Mouse (Mus musculus) stomach, embryonic 15.5 days (tissue): ENCODE measurements around the gene Snrpb. TPM values are rescaled to one million over a fixed set of nuclear protein-coding genes. Genes with fewer than 3 reads are reported as not detected.
A peak's percentile ranks its signal among the peaks of the same experiment; 100 is the strongest.

Source experiments
- ATAC-seq: fragments of 200-750 bp; cut with Nextera tagmentation; 2 replicates; pipeline ENCODE4 v1.8.0; 2017; ENCODE audit warnings: low read depth, moderate number of reproducible peaks, moderate TSS enrichment; ENCODE audit not compliant: insufficient read depth, low FRiP score
- H3K27ac ChIP-seq: fragments of 300-500 bp; sonication (generic); 2 replicates; pipeline ENCODE4 v1.5.1; 2015; ENCODE audit warnings: mild to moderate bottlenecking, inconsistent platforms
- H3K27me3 ChIP-seq: fragments of 300-500 bp; sonication (generic); replicated peaks from 2 replicates; pipeline ENCODE4 v1.6.1; 2015; ENCODE audit warnings: inconsistent platforms
- H3K36me3 ChIP-seq: fragments of 300-500 bp; sonication (generic); 2 replicates; pipeline ENCODE4 v1.6.1; 2015; ENCODE audit warnings: inconsistent platforms
- H3K4me1 ChIP-seq: fragments of 300-500 bp; sonication (generic); 2 replicates; pipeline ENCODE4 v1.6.1; 2015; ENCODE audit warnings: inconsistent platforms
- H3K4me2 ChIP-seq: fragments of 300-500 bp; sonication (generic); 2 replicates; pipeline ENCODE4 v1.6.1; 2015; ENCODE audit warnings: mild to moderate bottlenecking, inconsistent platforms
- H3K4me3 ChIP-seq: fragments of 300-500 bp; sonication (generic); replicated peaks from 2 replicates; pipeline ENCODE4 v1.5.1; 2015; ENCODE audit warnings: inconsistent platforms
- H3K9ac ChIP-seq: fragments of 300-500 bp; sonication (generic); 2 replicates; pipeline ENCODE4 v1.6.1; 2015; ENCODE audit warnings: inconsistent platforms
- H3K9me3 ChIP-seq: fragments of 300-500 bp; sonication (generic); 2 replicates; pipeline ENCODE4 v1.6.1; 2016; ENCODE audit warnings: inconsistent platforms
- WGBS: fragments of 180-500 bp; shearing (Covaris S2); methylation state at CpG from one replicate; pipeline ENCODE4 v1.1.7; 2015; 5-methylcytosine and 5-hydroxymethylcytosine counted together
- polyA plus RNA-seq: library from polyadenylated mRNA; unstranded; fragments of >200 nt; fragmentation: Nextera tagmentation; extraction: Ambion mirVana; gene quantifications from 2 replicates; pipeline ENCODE4 v1.2.1, GENCODE M21; 2015

Gene Snrpb
- polyA plus RNA-seq = 518 and 527 TPM in 2 replicates

GRCm38 (mm10) chr2:130178706-130179506, at the start of gene Snrpb:
TSS of gene Snrpb (minus strand) at chr2:130179403.
- peak within 1 kb of the TSS; percentile 93 for H3K27ac ChIP-seq
- no peaks in the 10 kb centered on the region for H3K27me3 ChIP-seq
- ATAC-seq = peak; percentile 86
- H3K9me3 ChIP-seq = no peaks in the 10 kb centered on the region
- H3K9ac ChIP-seq = peak within 1 kb of the TSS; percentile 90
- H3K4me2 ChIP-seq = peak within 1 kb of the TSS; percentile 73
- H3K4me1 ChIP-seq = peaks cover 16% of the 10 kb centered on the region
- peaks cover 14% of the 10 kb centered on the region for H3K36me3 ChIP-seq
- H3K4me3 ChIP-seq = peak within 1 kb of the TSS; percentile 77
- under 1% methylated on average over 80 of the region's 81 CpGs for WGBS

- no peaks in the 10 kb centered on the region for H3K4me1 ChIP-seq
- ATAC-seq = no peak
- no peak overlapping the region for H3K27ac ChIP-seq
- H3K27me3 ChIP-seq = no peaks in the 10 kb centered on the region
- no peak overlapping the region for H3K4me2 ChIP-seq
- no peak overlapping the region for H3K4me3 ChIP-seq
- no peaks in the 10 kb centered on the region for H3K36me3 ChIP-seq
- 76% methylated on average over 2 of the region's 2 CpGs for WGBS
- no peaks in the 10 kb centered on the region for H3K9me3 ChIP-seq
- no peak overlapping the region for H3K9ac ChIP-seq
These were observed 32.4 kb upstream of the Snrpb start for GRCm38 (mm10) chr2:130211581-130211980.

GRCm38 (mm10) chr2:130209636-130210035, 30.4 kb upstream of the Snrpb start:
- no peak for ATAC-seq
- no peaks in the 10 kb centered on the region for H3K4me1 ChIP-seq
- H3K27me3 ChIP-seq = no peaks in the 10 kb centered on the region
- 92% methylated on average over 3 of the region's 3 CpGs for WGBS
- H3K36me3 ChIP-seq = no peaks in the 10 kb centered on the region
- H3K4me2 ChIP-seq = no peak overlapping the region
- no peaks in the 10 kb centered on the region for H3K9me3 ChIP-seq
- H3K27ac ChIP-seq = no peak overlapping the region
- no peak overlapping the region for H3K9ac ChIP-seq
- no peak overlapping the region for H3K4me3 ChIP-seq

GRCm38 (mm10) chr2:130207996-130208395, 28.8 kb upstream of the Snrpb start:
- Histone ChIP-seq H3K36me3 (no peaks in the 10 kb centered on the region), H3K4me2 (no peak overlapping the region), H3K4me3 (no peak overlapping the region), H3K9ac (no peak overlapping the region), H3K27me3 (no peaks in the 10 kb centered on the region), H3K27ac (no peak overlapping the region), H3K9me3 (no peaks in the 10 kb centered on the region), H3K4me1 (no peaks in the 10 kb centered on the region)
- WGBS = 84% methylated on average over 3 of the region's 3 CpGs
- no peak for ATAC-seq

- no peak overlapping the region for H3K4me3 ChIP-seq
- no peaks in the 10 kb centered on the region for H3K4me1 ChIP-seq
- no peak for ATAC-seq
- H3K27ac ChIP-seq = no peak overlapping the region
- no peak overlapping the region for H3K9ac ChIP-seq
- no peaks in the 10 kb centered on the region for H3K9me3 ChIP-seq
- no peaks in the 10 kb centered on the region for H3K36me3 ChIP-seq
- no peak overlapping the region for H3K4me2 ChIP-seq
- no peaks in the 10 kb centered on the region for H3K27me3 ChIP-seq
- WGBS = 62% methylated on average over 2 of the region's 2 CpGs
These were observed 28.2 kb upstream of the Snrpb start for GRCm38 (mm10) chr2:130207376-130207775.

- Histone ChIP-seq H3K9me3 (no peaks in the 10 kb centered on the region), H3K4me2 (no peak overlapping the region), H3K36me3 (no peaks in the 10 kb centered on the region), H3K27ac (no peak overlapping the region), H3K9ac (no peak overlapping the region), H3K27me3 (no peaks in the 10 kb centered on the region), H3K4me3 (no peak overlapping the region), H3K4me1 (no peaks in the 10 kb centered on the region)
- ATAC-seq = no peak
- WGBS = 77% methylated on average over 5 of the region's 5 CpGs
These were observed 21.8 kb upstream of the Snrpb start for GRCm38 (mm10) chr2:130200961-130201360.

GRCm38 (mm10) chr2:130194894-130195293, 15.7 kb upstream of the Snrpb start, which contains the start of gene Tmc2:
TSS of gene Tmc2 (plus strand) at chr2:130195194.
- no peaks in the 10 kb centered on the region for H3K4me1 ChIP-seq

GRCm38 (mm10) chr2:130188391-130188790, 9.2 kb upstream of the Snrpb start:
- 84% methylated on average over 12 of the region's 12 CpGs for WGBS
- H3K36me3 ChIP-seq = no peaks in the 10 kb centered on the region
- no peak overlapping the region for H3K9ac ChIP-seq
- H3K9me3 ChIP-seq = no peaks in the 10 kb centered on the region
- no peak overlapping the region for H3K27ac ChIP-seq
- H3K4me2 ChIP-seq = no peak overlapping the region
- ATAC-seq = no peak
- no peak overlapping the region for H3K4me3 ChIP-seq
- no peaks in the 10 kb centered on the region for H3K27me3 ChIP-seq
- H3K4me1 ChIP-seq = no peaks in the 10 kb centered on the region

More at GRCm38 (mm10) chr2:130194894-130195293, 15.7 kb upstream of the Snrpb start, which contains the start of gene Tmc2:
- no peaks in the 10 kb centered on the region for H3K27me3 ChIP-seq
- no peak within 1 kb of the TSS for H3K9ac ChIP-seq
- H3K27ac ChIP-seq = no peak within 1 kb of the TSS
- no peaks in the 10 kb centered on the region for H3K36me3 ChIP-seq
- 95% methylated on average over 16 of the region's 16 CpGs for WGBS
- ATAC-seq = no peak
- no peak within 1 kb of the TSS for H3K4me3 ChIP-seq
- no peaks in the 10 kb centered on the region for H3K9me3 ChIP-seq
- H3K4me2 ChIP-seq = no peak within 1 kb of the TSS

GRCm38 (mm10) chr2:130179507-130180019, 360 bp upstream of the Snrpb start:
- H3K4me3 ChIP-seq = peak overlapping the region; percentile 77
- peaks cover 14% of the 10 kb centered on the region for H3K36me3 ChIP-seq
- H3K9me3 ChIP-seq = no peaks in the 10 kb centered on the region
- peak overlapping the region; percentile 33; the same call in 1 of the 2 replicates for H3K9ac ChIP-seq
- WGBS = 2% methylated on average over 15 of the region's 15 CpGs
- peaks cover 16% of the 10 kb centered on the region for H3K4me1 ChIP-seq
- peak overlapping the region; percentile 93 for H3K27ac ChIP-seq
- H3K4me2 ChIP-seq = peak overlapping the region; percentile 73
- ATAC-seq = peak; percentile 65
- no peaks in the 10 kb centered on the region for H3K27me3 ChIP-seq

GRCm38 (mm10) chr2:130178381-130178705, 860 bp downstream of the Snrpb start:
- Histone ChIP-seq H3K4me1 (peaks cover 16% of the 10 kb centered on the region), H3K9ac (peak overlapping the region; percentile 90), H3K36me3 (peaks cover 20% of the 10 kb centered on the region), H3K27ac (peak overlapping the region; percentile 93), H3K4me2 (peak overlapping the region; percentile 73), H3K27me3 (no peaks in the 10 kb centered on the region), H3K4me3 (peak overlapping the region; percentile 77), H3K9me3 (no peaks in the 10 kb centered on the region)
- ATAC-seq = 0 out of 2 replicates have a peak, but pooled peaks have one; percentile 3
- WGBS = under 1% methylated on average over 11 of the region's 11 CpGs

GRCm38 (mm10) chr2:130176820-130177219, 2.4 kb downstream of the Snrpb start:
- H3K4me1 ChIP-seq = peaks cover 16% of the 10 kb centered on the region
- no peak overlapping the region for H3K4me3 ChIP-seq
- H3K36me3 ChIP-seq = peaks cover 35% of the 10 kb centered on the region
- 69% methylated on average over 8 of the region's 8 CpGs for WGBS
- peak overlapping the region; percentile 73 for H3K4me2 ChIP-seq
- H3K9ac ChIP-seq = no peak overlapping the region
- H3K9me3 ChIP-seq = no peaks in the 10 kb centered on the region
- no peak overlapping the region for H3K27ac ChIP-seq
- no peak for ATAC-seq
- no peaks in the 10 kb centered on the region for H3K27me3 ChIP-seq

GRCm38 (mm10) chr2:130171674-130172073, 7.5 kb downstream of the Snrpb start:
- H3K27ac ChIP-seq = no peak overlapping the region
- H3K4me1 ChIP-seq = peaks cover 3% of the 10 kb centered on the region; the same call in 1 of the 2 replicates
- no peak overlapping the region for H3K9ac ChIP-seq
- ATAC-seq = no peak
- WGBS = 65% methylated on average over 2 of the region's 2 CpGs
- H3K4me3 ChIP-seq = no peak overlapping the region
- no peaks in the 10 kb centered on the region for H3K9me3 ChIP-seq
- peaks cover 49% of the 10 kb centered on the region for H3K36me3 ChIP-seq
- H3K27me3 ChIP-seq = no peaks in the 10 kb centered on the region
- no peak overlapping the region for H3K4me2 ChIP-seq
